Mouse (Mus musculus): ENCODE data around the gene Tmprss9.
A peak's percentile ranks its signal among the peaks of the same experiment; 100 is the strongest.
"Not testable (repeated sequence)": the region's sequence is repeated elsewhere in the genome, so short reads cannot be mapped to it uniquely, and the experiment has no call there.

Gene Tmprss9

GRCm38 (mm10) chr10:80871581-80871980, at the start of gene Tmprss9:
Gene Tmprss9 (plus strand): TSS chr10:80871848.
- DNase-seq: no peak

GRCm38 (mm10) chr10:80821991-80822390, 49.7 kb upstream of the Tmprss9 start:
- DNase-seq: no peak

DNA sequence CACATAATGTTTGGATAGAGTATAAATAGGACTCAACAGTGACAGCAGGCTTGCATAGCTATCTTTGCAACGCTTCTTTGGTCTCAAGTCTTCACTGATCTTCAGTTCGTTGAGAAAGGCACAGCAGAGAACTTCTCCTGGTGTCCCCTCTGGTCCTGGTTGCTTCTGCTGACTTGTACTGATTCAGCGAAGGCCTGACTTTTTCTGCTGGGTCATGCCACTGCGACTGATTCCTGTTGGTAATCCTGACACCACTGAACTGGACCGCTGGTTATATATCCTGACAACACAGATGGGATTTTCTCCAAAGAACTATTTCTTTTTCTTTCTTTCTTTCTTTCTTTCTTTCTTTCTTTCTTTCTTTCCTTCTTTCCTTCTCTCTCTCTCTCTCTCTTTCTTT, 49.1 kb upstream of the Tmprss9 start:
- no peak for DNase-seq

GRCm38 (mm10) chr10:80823316-80823715, 48.3 kb upstream of the Tmprss9 start:
- DNase-seq: no peak

DNA sequence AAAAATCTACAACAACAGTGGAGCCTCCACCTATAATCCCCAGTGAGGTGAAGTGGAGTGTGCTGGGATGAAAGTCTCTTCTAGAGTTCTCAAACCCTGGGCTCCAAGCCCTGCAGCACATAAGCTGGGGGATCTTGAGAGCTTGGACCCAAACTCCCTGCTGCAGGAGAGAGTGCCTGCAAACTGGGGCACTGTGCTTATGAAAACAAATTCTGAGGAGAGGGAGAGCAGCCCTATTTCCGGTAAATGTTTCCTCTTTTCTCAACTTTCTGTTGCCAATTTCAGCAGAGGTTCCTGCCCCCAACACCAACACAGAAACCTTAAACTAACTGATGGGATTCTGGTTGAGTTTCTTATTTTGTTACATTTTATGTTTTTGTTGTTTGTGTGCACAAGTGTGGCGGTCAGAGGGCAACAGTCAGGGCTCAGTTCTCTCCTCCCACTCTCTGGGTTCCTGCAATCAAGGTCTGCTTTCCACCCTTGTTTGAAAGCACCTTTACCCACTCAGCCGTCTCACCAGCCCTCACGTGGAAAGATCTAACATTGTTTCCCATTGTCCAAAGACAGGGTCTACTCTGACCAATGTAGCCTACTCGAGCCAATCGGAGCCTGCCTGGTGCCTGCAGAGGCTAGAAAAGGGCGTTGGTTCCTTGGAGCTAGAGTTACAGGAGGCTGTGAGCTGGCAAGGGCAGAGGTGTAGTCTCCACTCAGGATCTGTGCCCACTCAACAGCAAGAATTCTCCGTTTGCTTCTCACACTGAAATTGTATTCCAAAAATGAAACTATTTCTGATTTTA, 47.6 kb upstream of the Tmprss9 start:
- no peak for DNase-seq

- DNase-seq: no peak
Measured at GRCm38 (mm10) chr10:80824827-80825226, 46.8 kb upstream of the Tmprss9 start.

DNA sequence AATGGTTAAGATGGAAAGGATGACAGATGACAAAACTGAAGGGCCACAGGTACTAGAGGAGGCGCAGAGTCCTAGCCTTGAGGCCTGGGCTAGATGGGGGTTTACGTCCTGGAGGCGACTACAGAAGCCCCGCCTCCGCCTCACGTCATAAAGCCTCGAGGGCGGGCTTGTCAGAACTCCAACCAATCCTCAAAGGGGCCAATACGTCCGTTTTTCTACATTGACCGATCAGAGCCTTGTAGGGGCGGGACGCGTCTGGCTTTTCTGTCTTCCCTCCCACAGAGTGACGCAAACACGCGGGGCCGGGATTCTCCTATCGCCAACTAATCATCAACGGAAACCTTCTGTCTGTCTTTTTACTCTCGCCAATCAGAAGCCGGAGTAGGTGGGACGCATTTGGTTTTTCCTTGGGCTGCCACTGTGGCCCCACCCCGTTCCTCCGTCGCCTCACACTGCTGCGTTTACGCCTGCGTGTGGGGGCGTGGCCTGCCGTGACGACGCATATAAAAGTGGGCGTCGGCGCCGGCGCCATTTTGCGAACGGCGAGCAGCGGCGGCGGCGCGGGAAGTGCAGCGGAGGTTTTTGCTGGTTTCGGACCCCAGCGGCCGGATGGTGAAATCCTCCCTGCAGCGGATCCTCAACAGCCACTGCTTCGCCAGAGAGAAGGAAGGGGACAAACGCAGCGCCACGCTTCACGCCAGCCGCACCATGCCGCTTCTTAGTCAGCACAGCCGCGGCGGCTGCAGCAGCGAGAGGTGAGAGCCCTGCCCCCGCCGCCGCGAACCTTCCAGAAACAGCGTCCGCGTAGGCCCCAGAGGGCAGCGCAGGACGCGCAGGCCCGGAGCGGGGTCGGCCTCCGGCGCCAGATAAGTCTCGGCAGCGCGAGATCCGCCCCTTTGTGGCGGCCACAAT, 45.2 kb upstream of the Tmprss9 start, which contains the start of gene Oaz1:
Oaz1 (plus strand) TSS at position 506 of the 912 bp plus-strand sequence.
- peak; percentile 100 for DNase-seq

- DNase-seq: no peak
Measured at GRCm38 (mm10) chr10:80827063-80827869, 44.4 kb upstream of the Tmprss9 start.

DNA sequence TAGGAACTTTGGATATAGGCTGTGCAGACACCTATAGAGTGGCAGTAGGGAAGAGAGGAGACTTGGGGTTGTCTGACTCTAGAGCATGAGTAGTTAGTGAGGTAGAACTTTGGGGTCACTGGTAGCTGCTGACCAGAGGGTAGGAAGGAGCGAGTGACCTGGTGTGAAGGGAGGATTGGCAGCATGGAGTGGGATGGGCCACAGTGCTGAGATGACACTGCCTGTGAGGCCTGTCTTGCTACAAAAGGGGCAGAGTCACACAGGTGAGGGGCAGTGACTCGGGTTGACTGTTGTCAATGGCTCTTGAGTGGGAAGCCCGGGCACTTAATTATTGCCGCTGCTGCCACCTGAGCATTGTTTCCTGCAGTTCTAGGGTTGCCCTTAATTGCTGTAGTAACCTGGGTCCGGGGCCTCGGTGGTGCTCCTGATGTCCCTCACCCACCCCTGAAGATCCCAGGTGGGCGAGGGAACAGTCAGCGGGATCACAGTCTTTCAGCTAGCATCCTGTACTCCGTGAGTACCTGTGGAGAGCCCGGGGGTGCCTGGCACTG, 43.7 kb upstream of the Tmprss9 start:
- DNase-seq: no peak

GRCm38 (mm10) chr10:80828587-80828986, 43.1 kb upstream of the Tmprss9 start:
- not testable (repeated sequence) for DNase-seq

GRCm38 (mm10) chr10:80829359-80830278, 42.0 kb upstream of the Tmprss9 start:
- no peak for DNase-seq

GRCm38 (mm10) chr10:80831136-80831535, 40.5 kb upstream of the Tmprss9 start:
- no peak for DNase-seq

- DNase-seq: no peak
Measured at GRCm38 (mm10) chr10:80832818-80833217, 38.8 kb upstream of the Tmprss9 start.

- DNase-seq: no peak
Measured at GRCm38 (mm10) chr10:80835617-80836016, 36.0 kb upstream of the Tmprss9 start.

- DNase-seq: no peak
Measured at GRCm38 (mm10) chr10:80836949-80837379, 34.7 kb upstream of the Tmprss9 start.

DNA sequence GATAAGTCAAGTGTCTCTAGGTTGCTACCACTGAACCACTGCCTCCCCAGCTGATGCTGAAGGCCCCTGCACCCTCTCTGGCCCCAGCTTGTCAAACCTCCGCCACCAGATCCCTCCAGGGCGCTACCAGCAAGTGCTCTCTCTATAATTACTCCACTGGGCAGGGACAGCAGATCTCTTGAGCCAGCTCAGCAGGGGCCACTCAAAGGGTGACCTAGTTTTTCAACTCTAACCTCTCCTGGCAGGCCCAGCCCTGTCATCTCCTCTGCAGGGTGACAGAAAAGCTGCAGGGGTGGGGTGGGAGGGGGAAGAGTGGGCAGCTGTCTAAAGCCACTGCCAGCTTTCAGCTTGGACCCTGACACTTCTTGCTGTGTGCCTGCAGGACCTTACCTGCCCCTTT, 33.8 kb upstream of the Tmprss9 start:
- DNase-seq: no peak

DNA sequence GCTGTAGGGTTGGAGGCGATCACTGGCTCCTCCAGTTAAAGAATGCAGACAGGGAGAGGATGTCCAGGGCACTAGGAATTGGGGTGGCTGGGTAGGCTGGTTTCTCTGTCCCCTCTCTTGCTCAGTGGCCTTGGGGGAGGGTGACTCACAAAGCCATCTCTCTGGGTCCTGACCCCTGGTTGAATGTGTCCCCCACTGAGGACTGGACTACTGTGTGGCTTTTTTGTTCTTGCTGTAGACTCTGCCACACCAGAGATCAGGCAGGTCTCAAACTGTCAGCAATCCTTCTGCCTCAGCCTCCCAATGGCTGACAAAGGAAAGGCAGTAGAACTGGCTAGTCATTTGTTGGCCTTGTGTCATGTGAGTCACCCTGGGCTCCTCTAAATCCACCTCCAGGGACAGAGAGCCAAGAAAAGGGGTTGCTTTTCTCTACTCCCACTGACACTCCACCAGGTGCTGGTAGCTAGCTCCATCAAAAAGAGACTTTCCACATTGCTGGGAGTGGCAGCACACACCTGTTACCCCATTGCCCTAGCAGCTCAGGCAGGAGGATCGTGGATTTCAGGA, 33.2 kb upstream of the Tmprss9 start:
- DNase-seq: no peak

DNA sequence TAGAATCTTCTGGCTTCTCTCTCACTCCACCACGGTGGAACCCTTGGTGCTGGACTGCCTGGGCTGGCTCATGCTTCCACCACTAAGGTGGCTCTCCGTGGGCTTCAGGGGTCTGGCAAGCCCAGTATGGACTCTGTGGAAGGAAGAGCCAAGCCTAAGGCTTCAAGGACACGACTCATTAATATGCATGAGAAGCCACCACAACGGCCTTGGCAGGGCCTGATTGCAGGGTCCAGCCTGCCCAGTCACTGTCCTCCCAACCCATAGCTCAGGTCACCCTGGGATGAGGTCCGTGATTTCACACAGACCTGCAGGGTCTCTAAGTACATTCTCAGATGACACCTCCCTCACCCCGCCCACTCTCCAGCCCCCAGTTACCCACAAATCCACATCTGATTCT, 31.8 kb upstream of the Tmprss9 start:
- no peak for DNase-seq

DNA sequence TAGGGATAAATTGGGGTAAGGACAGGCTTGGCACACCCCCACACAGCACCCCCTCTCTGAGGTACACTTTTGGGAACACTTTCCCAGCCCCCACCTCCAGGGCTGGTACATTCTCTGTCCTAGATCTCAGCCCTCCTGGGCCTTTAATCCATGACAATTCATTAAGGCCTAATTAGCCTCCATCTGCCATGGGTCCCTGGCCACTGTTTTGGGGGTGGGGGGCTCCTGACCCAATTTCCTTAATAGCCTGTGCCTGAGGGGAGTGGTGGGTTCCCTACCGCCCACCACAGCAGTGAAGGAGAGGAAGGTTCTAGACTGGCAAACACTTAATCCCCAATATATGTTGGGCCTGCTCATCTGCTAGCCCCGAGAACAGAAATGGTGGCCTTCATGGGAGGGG, 30.0 kb upstream of the Tmprss9 start:
- no peak for DNase-seq

DNA sequence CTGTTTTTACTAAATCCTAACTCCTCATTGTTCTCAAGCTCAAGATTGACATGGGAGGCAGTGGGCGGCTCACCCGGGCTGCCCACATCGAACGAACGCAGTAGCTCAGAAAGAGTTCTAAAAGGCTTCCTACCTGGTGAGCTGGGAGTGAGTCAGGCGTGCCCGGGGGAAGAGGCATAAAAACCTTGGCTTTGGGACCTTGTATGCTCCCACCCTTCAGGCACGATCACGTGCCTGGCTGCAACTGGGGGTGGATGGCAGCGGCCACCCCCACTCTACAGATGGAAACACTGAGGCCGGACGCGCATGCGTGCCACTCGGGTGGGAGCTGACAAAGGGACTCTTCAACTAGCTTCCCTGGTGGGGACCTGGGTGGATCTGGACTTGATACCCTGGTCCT, 29.3 kb upstream of the Tmprss9 start:
- DNase-seq: no peak

Measured in layer of hippocampus, adult 9-11 months (tissue).